Mouse (Mus musculus) thymus, adult 18-20 months (tissue): ENCODE measurements around the gene Btbd16.

Experiments
- DNase-seq, 2 experiments: peaks; one replicate each; pipeline ENCODE4 v3.0.0; 2022; ENCODE audit warnings: mixed read lengths in 2 of 2

Btbd16 gene

GRCm38 (mm10) chr7:130773914-130774630 lies at the start of gene Btbd16:
Btbd16 (plus strand) TSS chr7:130774069.
- DNase-seq = peak in 1 of 2 experiments; percentile 19

GRCm38 (mm10) chr7:130726185-130726584 lies 47.7 kb upstream of the Btbd16 start:
- DNase-seq = no peak

GRCm38 (mm10) chr7:130726724-130727422 lies 47.0 kb upstream of the Btbd16 start:
- no peak for DNase-seq

- no peak for DNase-seq
These were observed 46.3 kb upstream of the Btbd16 start for GRCm38 (mm10) chr7:130727560-130727959.

- DNase-seq = no peak
These were observed 42.1 kb upstream of the Btbd16 start for GRCm38 (mm10) chr7:130731792-130732191.

- DNase-seq = no peak
These were observed 41.0 kb upstream of the Btbd16 start for GRCm38 (mm10) chr7:130732908-130733307.

- no peak for DNase-seq
These were observed 40.4 kb upstream of the Btbd16 start for GRCm38 (mm10) chr7:130733423-130733822.

GRCm38 (mm10) chr7:130734195-130734787 lies 39.6 kb upstream of the Btbd16 start:
- DNase-seq = no peak

GRCm38 (mm10) chr7:130741099-130741498 lies 32.8 kb upstream of the Btbd16 start:
- DNase-seq = no peak

GRCm38 (mm10) chr7:130743239-130744025 lies 30.4 kb upstream of the Btbd16 start:
- no peak for DNase-seq

- no peak for DNase-seq
These were observed 24.7 kb upstream of the Btbd16 start for GRCm38 (mm10) chr7:130749165-130749564.

GRCm38 (mm10) chr7:130750752-130751490 lies 22.9 kb upstream of the Btbd16 start:
- no peak for DNase-seq

GRCm38 (mm10) chr7:130751678-130752077 lies 22.2 kb upstream of the Btbd16 start:
- DNase-seq = no peak

- no peak for DNase-seq
These were observed 19.1 kb upstream of the Btbd16 start for GRCm38 (mm10) chr7:130754790-130755189.

GRCm38 (mm10) chr7:130756343-130756835 lies 17.5 kb upstream of the Btbd16 start:
- DNase-seq = no peak

- DNase-seq = no peak
These were observed 16.5 kb upstream of the Btbd16 start for GRCm38 (mm10) chr7:130757326-130757865.

- DNase-seq = peak in 1 of 2 experiments; percentile 22
These were observed 11.6 kb upstream of the Btbd16 start for GRCm38 (mm10) chr7:130762071-130762897.

- no peak for DNase-seq
These were observed 9.7 kb upstream of the Btbd16 start for GRCm38 (mm10) chr7:130764160-130764559.

- no peak for DNase-seq
These were observed 7.3 kb upstream of the Btbd16 start for GRCm38 (mm10) chr7:130766411-130767170.

- no peak for DNase-seq
These were observed 5.7 kb upstream of the Btbd16 start for GRCm38 (mm10) chr7:130768151-130768550.
